Mouse (Mus musculus): ENCODE data around the gene Gm10375. TPM values are rescaled to one million over a fixed set of nuclear protein-coding genes. Genes with fewer than 3 reads are reported as not detected.

The Gm10375 gene
- not detected for polyA plus RNA-seq (2015; fragmentation: Illumina TruSeq; extraction: RNeasy Lipid Tissue Mini Kit (QIAGEN cat#74804); ENCODE audit: low read depth, low replicate concordance)

DNA sequence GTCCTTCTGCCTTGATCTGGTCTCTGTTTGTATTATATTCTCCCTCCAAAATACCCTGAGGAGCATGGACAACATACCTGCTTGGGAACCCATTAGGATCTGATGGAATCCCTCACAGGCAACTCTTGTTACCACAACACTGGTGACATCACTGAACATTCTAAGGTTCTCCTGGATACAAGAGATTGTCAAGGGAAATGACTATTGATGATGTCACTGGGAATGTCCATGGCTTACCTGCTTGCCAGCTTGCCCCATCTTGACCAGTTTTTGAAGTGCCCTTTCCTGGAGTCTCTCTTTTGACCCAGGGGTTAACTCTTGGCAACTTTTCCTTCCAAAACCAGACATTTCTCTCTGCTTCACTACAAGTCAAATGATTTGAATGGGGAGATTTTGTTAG is at the start of gene Gm10375:
Gene Gm10375 (minus strand): TSS at position 101 of the 400 bp plus-strand sequence.

GRCm38 (mm10) chr14:43579046-43579445 is 28.8 kb downstream of the Gm10375 start, which contains the start of gene Gm17654:
TSS of gene Gm17654 (minus strand) at chr14:43579146.

Other genes starting within 250 kb of the Gm10375 start
- gene Gm8138, start 191.7 kb downstream of the Gm10375 start, polyA plus RNA-seq (2015; fragmentation: Illumina TruSeq; extraction: RNeasy Lipid Tissue Mini Kit (QIAGEN cat#74804); ENCODE audit: low read depth, low replicate concordance): not detected
- not detected for gene Gm5799, start 64.4 kb downstream of the Gm10375 start, polyA plus RNA-seq (2015; fragmentation: Illumina TruSeq; extraction: RNeasy Lipid Tissue Mini Kit (QIAGEN cat#74804); ENCODE audit: low read depth, low replicate concordance)
- not detected for gene Gm17654, start 28.9 kb downstream of the Gm10375 start, polyA plus RNA-seq (2015; fragmentation: Illumina TruSeq; extraction: RNeasy Lipid Tissue Mini Kit (QIAGEN cat#74804); ENCODE audit: low read depth, low replicate concordance)
- gene Gm8165, start 69.2 kb upstream of the Gm10375 start, polyA plus RNA-seq (2015; fragmentation: Illumina TruSeq; extraction: RNeasy Lipid Tissue Mini Kit (QIAGEN cat#74804); ENCODE audit: low read depth, low replicate concordance): not detected
- gene Gm7324, start 89.8 kb upstream of the Gm10375 start, polyA plus RNA-seq (2015; fragmentation: Illumina TruSeq; extraction: RNeasy Lipid Tissue Mini Kit (QIAGEN cat#74804); ENCODE audit: low read depth, low replicate concordance): 0.55 TPM
- gene Gm16506, start 119.5 kb upstream of the Gm10375 start, polyA plus RNA-seq (2015; fragmentation: Illumina TruSeq; extraction: RNeasy Lipid Tissue Mini Kit (QIAGEN cat#74804); ENCODE audit: low read depth, low replicate concordance): not detected
- not detected for gene Gm6526, start 139.9 kb upstream of the Gm10375 start, polyA plus RNA-seq (2015; fragmentation: Illumina TruSeq; extraction: RNeasy Lipid Tissue Mini Kit (QIAGEN cat#74804); ENCODE audit: low read depth, low replicate concordance)
- gene Gm8180, start 176.7 kb upstream of the Gm10375 start, polyA plus RNA-seq (2015; fragmentation: Illumina TruSeq; extraction: RNeasy Lipid Tissue Mini Kit (QIAGEN cat#74804); ENCODE audit: low read depth, low replicate concordance): not detected